Mouse (Mus musculus) frontal cortex, adult (tissue): ENCODE measurements around the gene Htt.
A peak's percentile ranks its signal among the peaks of the same experiment; 100 is the strongest.
"Not testable (repeated sequence)": the region's sequence is repeated elsewhere in the genome, so short reads cannot be mapped to it uniquely, and the experiment has no call there.

Experiments
- ATAC-seq: cut with Nextera tagmentation; 2 replicates; pipeline ENCODE4 v1.9.2; 2017; ENCODE audit warnings: mild to moderate bottlenecking, moderate library complexity, mixed read lengths; ENCODE audit not compliant: low TSS enrichment

Htt gene

DNA sequence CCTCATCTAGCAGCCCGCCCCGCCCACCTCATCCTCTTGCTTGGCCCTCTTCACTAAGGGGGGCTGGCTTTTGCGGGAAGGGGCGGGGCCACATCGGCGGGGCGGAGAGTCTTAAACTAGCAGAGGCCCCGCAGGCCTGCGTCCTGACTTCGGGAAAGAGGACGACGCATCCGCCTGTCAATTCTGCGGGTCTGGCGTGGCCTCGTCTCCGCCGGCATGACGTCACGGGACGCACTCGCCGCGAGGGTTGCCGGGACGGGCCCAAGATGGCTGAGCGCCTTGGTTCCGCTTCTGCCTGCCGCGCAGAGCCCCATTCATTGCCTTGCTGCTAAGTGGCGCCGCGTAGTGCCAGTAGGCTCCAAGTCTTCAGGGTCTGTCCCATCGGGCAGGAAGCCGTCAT, at the start of gene Htt:
Htt (plus strand) TSS at position 232 of the 400 bp plus-strand sequence.
- ATAC-seq: peak; percentile 97

DNA sequence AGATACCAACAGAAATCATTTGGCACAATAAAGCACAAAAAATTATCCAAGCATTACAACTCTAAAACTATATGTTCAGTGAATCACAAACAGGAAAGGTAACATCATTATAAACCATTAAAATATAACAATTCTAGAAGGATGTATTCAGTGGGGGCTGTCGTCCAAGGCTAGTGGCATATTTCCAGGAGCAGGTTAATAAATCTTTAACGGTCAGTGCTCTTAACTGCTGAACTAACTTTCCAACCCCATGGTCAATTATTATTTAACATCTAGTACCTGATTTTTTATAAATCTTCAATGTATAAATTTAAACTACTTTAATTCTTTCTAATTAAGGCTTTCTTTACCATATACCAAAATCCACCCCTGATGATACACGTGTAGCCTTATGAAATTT, 47.2 kb upstream of the Htt start:
- not testable (repeated sequence) for ATAC-seq

DNA sequence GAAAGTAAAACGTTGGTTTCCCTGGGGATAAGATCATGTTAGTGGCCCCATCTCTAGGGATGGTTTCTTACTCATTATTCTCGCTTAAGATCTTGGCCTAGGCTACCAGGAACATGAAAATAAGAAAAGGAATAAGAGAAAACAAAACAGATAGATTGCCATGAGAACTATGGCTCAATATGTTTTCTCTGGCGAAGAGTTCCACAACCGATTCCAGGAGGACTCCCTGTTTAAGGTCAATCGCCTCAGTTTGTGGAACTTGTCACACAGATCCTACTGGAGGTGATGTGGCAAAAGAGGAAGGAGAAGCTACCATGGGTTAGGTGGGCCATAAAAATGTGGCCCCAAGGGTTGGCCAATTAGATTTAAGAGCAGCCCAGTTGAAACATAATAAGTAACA, 46.7 kb upstream of the Htt start:
- ATAC-seq: no peak

DNA sequence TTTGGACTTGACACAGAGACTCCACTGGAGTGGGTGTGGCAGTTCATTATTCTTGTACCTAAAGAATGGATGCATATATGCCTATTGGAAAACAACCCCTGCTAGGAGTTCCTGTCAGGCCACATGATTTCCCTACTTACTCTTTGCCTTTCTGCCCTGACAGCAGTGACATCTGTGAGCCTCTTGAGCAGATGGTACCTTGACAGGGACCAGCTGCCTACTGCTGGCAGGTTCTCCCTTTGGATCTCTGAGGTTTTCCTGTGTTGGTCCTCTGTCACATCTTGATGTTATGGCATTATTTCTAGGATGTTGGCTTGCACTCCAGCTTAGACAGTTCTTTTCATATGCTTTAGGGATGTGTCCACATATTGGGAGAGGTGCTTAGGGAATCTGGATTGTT, 32.4 kb upstream of the Htt start:
- ATAC-seq: no peak

DNA sequence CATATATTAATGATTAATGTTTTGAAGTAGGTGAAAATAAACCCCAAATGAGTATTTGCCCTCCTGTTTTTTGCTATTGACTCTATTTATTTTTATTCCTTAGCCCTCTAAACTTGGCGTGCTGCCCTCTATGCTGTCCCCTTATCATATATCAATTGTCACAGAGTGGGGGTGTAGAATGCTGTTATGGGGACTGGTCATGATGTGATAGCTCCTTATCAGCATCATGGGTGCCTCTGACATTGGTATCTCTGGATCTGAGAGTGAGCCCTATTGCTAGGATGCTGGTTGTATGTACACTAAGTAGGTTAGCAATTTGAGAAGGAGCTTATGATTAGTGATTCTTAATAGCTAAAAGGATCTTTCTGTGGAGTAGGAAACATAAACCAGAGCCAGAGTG, 31.3 kb upstream of the Htt start:
- ATAC-seq: no peak

DNA sequence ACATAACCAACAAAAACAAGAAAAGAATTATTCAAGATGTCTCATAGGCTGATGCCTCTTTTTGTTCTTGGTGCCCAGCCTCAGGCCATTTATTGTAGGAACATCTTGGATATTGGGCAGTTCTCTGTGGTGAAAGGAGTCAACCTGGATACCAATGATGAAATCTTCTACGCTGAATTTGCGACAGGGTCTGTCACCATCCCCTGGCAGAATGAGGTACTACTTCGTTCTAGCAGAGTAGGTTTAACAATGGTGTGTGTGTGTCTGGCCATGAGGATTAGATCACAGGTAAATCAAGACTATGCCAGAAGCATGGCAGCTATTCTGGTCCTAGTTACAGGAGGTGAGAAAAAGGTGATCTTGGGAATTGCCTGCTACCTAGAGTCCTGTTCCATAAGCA, 10.1 kb upstream of the Htt start:
- ATAC-seq: no peak

DNA sequence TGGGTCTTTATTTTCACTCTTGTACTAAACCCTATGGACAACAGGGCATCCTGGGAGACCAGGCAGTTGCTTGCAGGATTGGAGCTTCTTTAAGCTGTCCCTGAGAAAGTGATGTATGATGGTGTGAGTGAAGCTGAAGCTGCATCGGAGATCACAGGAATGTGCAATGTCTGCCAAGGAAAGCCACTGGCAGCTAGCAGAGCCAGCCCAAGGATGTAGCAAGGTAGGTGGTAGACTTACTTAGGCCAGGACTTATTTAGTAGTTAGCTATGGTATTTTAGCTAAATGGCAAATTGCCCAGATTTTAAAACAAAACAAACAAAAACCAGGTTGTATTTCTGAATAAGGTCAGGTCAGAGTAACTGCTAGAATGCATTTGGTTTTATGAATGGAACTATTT, 2.8 kb upstream of the Htt start:
- no peak for ATAC-seq

DNA sequence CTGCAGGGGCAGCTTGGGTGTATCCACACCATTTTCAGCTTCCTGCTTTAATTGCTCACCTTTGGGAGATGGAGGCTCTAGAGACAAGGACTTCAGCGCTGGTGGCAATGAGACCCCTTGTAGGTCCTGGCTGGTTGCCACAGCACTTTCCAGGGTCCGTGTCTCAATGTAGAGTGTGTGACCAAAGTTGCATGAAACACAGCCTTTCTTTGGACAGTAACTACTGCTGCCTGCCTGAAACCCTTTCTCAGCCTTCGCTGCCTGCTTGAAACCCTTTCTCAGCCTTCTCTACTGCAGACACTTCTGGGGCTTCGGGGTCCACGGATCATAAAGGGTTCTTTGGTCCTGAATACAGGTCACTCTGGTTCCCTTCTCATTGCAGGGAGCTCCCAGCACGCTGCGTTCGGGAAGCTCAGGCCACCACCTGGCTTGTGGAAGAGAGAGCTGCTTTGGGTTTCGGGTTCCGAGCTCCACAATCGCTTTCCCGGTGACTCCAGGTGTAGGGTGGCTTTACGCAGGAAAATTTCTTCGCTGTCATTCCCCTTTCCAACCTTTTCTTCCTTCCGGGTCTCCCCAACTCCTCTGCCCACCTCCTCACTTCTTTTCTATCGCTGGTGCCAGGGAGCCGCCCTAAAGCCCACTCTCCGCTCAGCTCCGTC, 561 bp upstream of the Htt start:
- peak; percentile 58 for ATAC-seq

DNA sequence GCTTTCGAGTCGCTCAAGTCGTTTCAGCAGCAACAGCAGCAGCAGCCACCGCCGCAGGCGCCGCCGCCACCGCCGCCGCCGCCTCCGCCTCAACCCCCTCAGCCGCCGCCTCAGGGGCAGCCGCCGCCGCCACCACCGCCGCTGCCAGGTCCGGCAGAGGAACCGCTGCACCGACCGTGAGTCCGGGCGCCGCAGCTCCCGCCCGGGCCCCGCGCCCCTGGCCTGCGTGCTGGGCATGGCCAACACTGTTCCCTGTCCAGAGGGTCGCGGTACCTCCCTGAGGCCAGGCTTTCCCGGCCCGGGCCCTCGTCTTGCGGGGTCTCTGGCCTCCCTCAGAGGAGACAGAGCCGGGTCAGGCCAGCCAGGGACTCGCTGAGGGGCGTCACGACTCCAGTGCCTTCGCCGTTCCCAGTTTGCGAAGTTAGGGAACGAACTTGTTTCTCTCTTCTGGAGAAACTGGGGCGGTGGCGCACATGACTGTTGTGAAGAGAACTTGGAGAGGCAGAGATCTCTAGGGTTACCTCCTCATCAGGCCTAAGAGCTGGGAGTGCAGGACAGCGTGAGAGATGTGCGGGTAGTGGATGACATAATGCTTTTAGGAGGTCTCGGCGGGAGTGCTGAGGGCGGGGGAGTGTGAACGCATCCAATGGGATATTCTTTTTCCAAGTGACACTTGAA, 533 bp downstream of the Htt start:
- peak; percentile 48 for ATAC-seq

DNA sequence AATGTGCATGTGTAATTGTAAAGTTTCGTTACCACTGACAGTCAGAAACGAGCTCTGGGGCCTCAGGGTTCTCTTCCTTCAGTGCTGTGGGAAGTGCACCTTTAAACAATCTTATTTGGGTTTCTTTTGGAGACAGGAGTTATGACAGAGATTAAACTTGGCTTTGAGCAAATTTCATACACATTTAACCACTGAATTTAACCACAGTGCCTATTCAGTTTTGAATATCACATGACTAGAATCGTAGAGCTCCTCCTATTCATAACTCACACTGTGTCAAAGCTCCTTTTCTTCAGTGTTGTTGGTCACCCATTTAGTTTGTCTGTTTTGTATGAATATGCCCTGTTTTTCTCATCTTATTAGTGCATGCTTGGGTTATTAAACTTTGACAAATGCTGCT, 10.3 kb downstream of the Htt start:
- ATAC-seq: no peak

DNA sequence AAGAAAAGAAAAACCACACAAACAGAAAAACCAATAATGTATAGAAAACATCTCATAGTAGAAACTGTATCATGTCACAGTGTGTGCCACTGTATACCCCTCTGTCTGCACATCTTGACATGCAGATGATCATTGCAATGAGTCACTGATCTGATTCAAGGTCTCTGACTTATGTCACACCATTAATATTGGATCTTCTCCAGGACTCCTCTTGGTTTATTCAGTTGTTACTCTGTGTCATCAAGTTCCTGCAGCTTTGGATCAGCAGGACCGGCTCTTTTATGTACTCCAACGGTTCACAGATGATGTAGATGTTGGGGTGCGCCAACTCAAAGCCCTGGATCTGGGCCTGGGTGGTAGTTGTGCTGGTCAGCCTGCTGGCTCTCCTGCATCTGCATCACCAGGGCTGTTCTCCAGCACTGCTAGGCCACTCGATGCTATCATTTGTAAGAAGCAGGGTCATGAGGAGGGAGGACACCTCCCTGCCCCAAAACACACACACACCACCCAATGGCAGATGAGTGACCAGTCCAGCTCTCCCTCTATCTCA, 11.2 kb downstream of the Htt start:
- no peak for ATAC-seq

DNA sequence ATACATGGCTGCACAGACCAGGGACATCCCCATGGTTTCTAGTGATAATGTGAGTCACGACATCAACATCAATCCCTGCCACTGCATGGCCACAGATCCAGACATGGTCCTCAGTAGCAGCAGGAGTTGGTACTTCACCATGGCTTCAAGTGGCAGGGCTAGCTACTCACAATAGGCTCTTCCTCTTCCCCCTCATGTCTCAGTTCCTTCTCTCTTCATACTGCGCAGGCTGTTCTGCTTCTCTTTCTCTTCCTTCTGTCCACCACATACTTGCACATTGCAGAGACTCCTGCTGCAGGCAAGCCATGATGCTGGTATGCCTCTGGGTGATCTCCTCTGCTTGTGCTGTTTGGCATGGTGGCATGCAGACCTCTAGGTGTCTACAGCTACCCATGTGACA, 11.9 kb downstream of the Htt start:
- ATAC-seq: no peak

DNA sequence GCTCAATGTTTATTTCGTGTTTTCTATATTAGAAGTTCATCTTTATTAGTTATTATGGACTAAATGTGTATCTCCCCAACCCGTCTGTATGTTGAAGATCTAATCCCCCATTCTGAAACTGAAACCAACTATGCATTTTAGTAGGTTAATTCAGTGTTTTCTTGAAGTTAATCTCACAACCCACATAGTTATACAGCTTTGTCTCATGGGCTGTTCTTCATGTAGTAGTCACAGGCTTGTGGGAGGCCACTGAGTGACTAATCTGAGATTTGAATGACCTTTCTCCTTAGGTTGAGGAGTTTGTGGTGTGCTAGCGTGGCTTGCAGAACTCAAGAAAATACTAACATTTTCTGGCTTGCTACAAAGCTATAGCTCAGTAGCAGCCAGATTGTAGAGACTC, 23.5 kb downstream of the Htt start:
- peak; percentile 44; the same call in 1 of the 2 replicates for ATAC-seq

DNA sequence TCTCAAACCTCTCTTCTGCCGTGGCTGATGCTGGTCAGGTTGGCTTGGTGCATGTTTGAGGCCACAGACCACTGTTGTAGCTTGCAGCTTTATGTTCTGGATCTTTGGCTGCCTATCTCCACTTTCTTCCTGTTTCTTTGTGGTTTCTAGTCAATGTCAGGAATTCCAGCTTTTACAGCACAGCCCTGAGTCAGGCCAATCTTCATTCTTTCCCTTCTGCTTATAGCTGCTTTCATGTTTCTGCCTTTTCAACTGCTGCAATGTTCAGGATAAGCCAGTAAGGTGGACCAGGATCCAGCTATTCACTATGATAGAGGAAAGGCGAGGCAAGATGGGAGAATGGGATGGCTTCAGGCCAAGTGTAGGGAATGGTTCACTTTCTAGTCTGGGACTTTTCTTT, 29.6 kb downstream of the Htt start:
- no peak for ATAC-seq

DNA sequence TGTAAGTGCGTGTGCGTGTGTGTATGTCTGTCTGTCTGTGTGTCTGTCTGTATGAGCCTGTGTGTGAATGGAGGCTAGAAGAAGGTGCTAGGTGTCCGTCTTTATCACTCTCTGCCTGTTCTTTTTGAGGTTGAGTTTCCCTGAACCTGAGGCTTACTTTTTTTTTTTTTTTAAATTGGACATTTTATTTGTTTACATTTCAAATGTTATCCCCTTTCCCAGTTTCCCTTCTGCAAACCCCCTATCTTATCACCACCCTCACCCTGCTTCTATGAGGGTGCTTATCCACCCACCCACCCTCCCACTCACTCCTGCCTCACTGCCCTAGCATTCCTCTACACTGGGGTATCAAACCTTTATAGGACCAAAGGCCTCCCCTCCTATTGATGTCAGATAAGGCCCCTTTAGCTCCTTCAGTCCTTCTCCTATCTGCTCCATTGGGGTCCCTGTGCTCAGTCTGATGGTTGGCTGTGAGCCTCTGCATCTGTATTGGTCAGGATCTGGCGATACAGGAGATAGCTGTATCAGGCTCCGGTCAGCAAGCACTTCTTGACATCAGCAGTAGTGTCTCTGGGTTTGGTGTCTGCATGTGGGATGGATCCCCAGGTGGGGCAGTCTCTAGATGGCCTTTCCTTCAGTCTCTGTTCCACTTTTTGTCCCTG, 38.9 kb downstream of the Htt start:
- ATAC-seq: no peak

DNA sequence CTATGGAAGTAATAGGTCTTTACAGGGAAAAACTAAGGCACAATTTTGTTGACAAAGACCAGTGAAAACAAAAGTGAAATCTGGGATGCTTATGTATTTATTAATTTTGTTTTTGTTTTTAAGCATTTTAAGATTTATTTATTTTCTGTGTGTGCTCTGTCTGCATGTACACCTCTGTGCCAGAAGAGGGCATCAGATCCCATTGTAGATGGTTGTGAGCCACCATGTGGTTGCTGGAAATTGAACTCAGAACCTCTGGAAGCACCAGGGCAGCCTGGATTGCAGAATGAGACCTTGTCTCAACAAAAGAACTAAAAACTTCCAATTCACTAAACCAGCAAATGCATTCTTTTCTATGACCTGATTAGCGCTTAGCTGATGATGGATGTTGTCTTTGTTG, 44.5 kb downstream of the Htt start:
- ATAC-seq: no peak

DNA sequence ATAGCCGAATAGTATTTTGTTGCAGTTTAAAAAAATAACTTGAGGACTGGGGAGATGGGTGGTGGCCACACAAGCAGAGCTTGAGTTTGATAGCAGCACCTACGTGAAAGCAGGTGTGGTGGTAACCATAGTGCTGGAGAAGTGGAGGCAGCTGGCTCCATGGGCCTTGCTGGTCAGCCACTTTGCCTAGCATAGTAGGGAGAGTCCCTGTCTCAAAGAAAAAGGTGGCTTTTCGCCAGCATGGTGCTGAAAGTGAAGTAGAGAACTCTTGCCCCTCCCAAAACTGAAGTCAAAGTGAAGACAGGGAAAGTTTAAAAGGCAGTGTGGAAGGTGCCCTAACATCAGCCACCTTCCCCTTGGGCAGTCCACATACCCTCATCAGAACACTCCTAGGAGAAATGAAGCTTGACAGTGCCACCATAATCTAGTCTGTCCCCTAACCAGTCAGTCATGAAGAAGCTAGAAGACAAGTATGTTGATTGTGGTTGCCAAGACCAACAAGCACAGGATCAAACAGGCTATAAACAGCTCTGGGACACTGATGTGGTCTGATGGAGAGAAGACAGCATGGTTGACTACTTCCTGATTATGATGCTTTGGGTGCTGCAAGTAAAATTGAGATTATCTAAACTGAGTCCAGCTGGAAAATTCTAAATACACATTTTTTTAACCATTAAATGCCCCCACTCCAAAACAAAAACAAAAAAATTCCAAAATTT, 61.0 kb downstream of the Htt start:
- ATAC-seq: no peak

DNA sequence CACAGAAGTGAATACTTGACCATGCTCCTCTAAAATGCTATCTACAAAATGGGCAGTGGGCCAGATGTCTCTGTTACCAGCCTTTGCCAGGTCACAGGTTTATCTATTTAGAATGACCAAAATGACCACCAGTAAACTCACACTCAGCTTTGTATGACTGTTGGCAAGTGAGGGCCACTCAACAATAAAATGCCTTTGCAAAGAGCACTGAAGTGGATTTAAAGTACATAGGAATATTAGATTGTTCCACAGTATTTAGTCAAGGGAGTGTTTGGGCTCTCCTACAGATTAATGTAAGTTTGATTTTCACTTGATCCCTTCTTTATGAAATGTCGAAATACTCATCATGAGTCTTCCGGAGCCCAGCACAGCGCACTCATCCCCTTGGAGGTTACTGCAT, 92.5 kb downstream of the Htt start:
- ATAC-seq: no peak

DNA sequence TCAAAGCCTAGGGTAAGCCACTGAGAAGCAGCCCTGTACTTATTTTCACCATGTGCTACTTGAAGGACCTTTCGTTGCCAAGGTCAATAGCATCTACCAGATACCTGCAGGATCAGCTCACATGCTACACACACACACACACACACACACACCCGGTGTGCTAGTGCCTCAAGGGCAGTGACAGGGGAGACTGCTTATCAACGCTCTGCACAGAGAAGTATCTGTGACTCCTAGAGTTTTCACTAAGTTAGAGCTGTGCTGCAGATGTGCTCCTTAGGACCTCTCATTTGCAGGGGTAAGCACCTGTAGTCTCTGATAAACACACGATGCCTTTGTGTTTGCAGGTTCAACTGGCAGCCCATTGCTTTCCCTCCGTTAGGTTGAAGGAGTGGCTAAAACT, 103.8 kb downstream of the Htt start:
- no peak for ATAC-seq

DNA sequence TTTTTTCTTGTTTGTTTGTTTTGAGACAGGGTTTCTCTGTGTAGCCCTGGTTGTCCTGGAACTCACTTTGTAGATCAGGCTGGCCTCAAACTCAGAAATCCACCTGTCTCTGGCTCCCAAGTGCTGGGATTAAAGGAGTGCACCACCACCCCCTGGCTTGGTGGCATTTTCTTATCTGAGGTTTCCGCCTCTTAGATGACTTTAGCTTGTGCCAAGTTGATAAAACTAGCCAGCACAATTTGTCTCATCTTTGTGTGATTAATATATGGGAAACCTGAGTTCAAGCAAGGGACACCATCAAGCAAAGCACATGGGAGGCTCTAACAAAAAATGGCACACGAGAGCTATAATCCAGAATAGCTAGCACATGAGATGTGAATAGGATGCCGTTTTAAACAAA, 118.8 kb downstream of the Htt start:
- not testable (repeated sequence) for ATAC-seq

DNA sequence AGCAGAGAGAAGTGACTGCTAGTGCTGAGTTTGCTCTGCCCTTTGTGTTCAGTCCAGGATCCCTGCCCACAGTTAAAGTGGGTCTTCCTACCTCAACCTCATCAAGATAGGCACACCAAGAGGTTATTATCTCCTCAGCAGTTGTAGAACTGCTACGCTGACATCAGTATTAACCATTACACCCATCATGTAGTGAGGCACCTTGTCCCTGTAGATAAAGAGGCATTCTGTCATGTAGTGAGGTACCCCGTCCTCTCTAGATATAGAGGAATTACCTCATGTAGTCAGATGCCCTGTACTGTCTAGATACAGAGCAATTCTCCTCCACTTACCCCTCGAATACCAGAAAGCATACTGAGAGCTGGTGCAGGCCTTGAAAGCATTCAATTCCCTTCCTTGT, 119.5 kb downstream of the Htt start:
- no peak for ATAC-seq

DNA sequence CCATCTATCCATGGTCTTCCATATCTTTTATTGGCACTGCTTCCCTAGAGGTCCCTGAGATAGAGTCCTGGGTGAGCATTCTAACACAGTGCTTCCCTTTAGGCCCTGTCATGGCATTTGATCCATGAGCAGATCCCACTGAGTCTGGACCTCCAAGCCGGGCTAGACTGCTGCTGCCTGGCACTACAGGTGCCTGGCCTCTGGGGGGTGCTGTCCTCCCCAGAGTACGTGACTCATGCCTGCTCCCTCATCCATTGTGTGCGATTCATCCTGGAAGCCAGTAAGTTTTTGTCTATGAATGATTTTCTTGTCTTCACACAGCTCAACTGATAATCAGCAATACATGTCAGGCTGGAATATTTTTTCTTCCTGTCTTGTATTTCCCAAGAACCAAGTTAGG, 123.7 kb downstream of the Htt start:
- no peak for ATAC-seq
